Mouse (Mus musculus): ENCODE results near the gene Fgfr2.

Gene Fgfr2

DNA sequence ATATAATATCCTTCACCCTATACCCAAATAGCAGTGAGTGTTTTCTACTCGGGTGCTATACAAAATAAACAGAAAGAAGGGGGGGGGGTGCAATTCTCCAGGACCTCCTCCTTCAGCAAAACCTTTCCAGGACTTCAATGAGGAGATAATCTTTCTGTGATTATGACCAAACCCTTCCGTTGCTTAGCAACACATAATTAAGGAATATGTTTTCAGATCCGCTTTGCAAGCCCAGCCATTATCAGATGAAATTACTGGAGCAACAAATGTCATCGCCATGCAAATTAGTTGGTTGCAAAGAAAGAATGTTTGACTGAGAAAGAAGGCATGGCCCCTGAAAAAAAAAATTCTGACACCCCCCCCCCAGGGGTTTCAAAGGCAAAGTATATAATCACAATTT is 111.5 kb downstream of the Fgfr2 start:
- in situ Hi-C loops (cut with MboI, MseI), result no loop called here

GRCm38 (mm10) chr7:133011191-133011590 is 112.0 kb downstream of the Fgfr2 start:
- in situ Hi-C loops (cut with MboI, MseI), result no loop called here

DNA sequence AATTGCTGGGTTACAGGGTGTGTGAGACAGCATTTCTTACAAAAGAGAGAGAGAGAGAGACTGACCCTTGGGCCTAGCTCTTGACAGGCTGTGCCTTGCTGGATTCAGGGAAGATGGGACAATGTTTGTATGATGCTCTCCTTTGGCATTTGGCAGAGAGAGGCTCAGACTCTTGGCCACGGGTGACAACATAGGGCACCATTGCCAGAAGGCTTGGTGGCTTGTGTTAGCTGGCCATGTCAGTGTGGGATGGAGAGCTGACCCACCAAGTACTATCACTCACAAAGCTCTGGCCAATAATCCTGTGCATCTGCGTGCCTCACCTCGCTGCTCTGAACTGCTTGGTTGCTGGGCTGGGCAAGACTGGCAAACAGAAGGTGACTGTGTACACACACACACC is 112.7 kb downstream of the Fgfr2 start:
- in situ Hi-C loops (cut with MboI, MseI), result no loop called here

DNA sequence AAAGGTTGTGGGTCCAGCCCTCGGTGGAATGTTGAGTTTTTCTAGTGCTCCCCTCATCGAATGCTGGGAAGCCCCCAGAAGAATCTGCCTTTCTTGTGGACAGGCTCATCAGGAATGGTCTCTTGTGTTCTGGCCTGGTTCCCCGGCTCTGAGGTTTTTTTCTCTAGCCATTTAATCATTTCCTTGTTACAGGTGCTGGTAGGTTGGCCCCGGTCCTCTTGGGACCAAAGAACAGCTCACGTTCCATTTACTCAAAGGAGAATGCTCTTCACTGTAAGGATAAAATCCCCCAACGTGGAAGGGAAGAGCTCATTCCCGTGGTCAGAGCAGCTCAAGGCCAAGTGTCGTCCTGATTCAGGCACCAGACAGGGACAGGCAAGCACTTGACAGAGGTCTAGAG is 113.5 kb downstream of the Fgfr2 start:
- in situ Hi-C loops (cut with MboI, MseI), result loop anchor here in 1 of 2 experiments (10.0 kb wide), 1 partner anchor 115 kb away; no protein-coding TSS in a partner anchor

- in situ Hi-C loops (cut with MboI, MseI), result loop anchor here in 1 of 2 experiments (10.0 kb wide), 1 partner anchor 114 kb away; no protein-coding TSS in a partner anchor
Measured at GRCm38 (mm10) chr7:133008663-133009062, 114.5 kb downstream of the Fgfr2 start.

DNA sequence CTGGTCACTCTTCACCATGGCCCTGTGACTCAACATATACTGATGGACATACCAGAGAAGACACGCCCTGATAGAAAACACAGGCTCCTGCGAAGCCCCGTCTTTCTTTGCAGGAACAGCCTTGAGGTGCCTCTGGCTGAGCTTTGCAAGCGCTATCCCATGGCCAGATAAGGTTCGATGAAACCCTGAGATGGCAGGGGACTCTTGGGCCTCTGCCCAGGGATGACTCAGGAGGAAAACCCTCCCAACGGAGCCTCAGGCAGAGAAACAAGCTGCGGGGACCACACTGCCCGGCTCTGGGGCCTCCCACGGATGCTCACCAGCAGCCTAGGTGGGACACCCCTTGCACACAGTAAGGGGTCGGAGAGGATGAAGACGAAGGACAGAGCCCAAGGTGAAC is 115.8 kb downstream of the Fgfr2 start:
- in situ Hi-C loops (cut with MboI, MseI), result loop anchor here in 1 of 2 experiments (10.0 kb wide), 1 partner anchor 113 kb away; no protein-coding TSS in a partner anchor

- in situ Hi-C loops (cut with MboI, MseI), result loop anchor here in 1 of 2 experiments (10.0 kb wide), 1 partner anchor 111 kb away; no protein-coding TSS in a partner anchor
Measured at GRCm38 (mm10) chr7:133005772-133006171, 117.4 kb downstream of the Fgfr2 start.

DNA sequence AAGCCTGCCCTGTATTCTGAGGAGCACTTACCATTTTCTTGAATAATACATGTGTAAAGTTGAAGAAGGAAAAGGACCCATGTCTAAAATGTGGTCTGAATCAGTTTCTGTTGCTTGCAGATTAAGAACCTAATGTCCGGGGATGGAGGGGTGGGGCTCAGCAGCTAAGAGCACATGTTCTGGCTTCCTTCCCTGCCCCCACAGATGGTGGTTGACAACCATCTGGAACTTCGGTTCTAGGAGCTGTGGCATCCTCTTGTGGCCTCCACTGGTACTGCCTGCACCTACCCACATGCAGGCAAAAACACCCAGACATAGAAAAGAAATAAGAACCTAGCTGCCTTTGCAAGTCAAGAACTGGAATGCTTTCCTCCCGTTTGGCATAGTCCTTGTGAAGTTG is 119.7 kb downstream of the Fgfr2 start:
- in situ Hi-C loops (cut with MboI, MseI), result loop anchor here (5.0 to 10.0 kb wide), 3 partner anchors 106 to 351 kb away; no protein-coding TSS in a partner anchor

- in situ Hi-C loops (cut with MboI, MseI), result loop anchor here (5.0 to 10.0 kb wide), 3 partner anchors 105 to 350 kb away; no protein-coding TSS in a partner anchor
Measured at GRCm38 (mm10) chr7:133002271-133002670, 120.9 kb downstream of the Fgfr2 start.

- in situ Hi-C loops (cut with MboI, MseI), result loop anchor here (5.0 to 10.0 kb wide), 3 partner anchors 104 to 349 kb away; no protein-coding TSS in a partner anchor
Measured at GRCm38 (mm10) chr7:133001388-133001787, 121.8 kb downstream of the Fgfr2 start.

DNA sequence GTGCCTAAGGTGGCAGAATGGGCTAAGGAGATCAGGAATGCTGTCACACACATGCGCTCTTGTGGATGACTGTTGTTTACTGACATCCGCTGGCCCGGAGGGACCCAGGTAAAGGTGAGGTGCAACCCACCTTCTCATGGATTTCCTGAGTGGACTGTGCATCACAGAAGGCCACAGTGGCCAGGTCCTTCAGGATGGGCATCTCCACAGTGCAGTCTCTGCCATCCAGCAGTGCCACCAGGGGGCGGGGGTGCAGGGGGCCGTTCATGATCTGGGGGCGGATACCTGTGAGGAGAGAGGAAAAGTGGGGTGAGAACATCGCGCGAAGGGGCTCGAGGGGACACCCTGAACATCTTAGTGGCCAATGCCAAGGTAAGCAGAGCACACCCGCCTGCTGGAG is 124.1 kb downstream of the Fgfr2 start:
- in situ Hi-C loops (cut with MboI, MseI), result no loop called here

- in situ Hi-C loops (cut with MboI, MseI), result no loop called here
Measured at GRCm38 (mm10) chr7:132998639-132999038, 124.5 kb downstream of the Fgfr2 start.

GRCm38 (mm10) chr7:132996391-132996790 is 126.8 kb downstream of the Fgfr2 start:
- in situ Hi-C loops (cut with MboI, MseI), result no loop called here

DNA sequence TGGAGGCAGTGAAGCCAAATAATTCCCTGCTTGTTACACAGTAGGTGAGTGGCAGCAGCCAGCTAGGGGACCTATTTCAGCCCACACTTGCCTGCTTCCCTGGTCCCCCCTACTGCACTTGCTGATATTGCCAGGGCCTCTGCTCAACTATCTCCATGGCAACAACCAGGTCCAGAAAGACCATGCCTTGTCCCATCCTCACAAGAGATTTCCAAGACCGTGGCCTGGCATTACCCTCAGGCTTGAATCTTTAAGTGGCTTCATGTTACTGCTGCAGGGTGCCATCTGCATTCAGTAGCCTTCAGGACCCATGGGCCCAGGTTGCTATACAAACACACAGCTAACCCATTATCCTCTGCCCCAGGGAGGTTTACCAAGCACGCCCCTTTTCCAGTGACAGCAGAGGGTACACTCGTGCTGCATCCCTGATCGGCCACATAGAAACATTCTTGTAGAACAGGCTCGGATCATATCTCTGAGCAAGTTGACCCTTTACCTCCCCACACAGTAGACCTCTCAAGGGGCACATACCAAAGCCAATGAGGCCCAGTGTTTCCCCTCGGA is 128.4 kb downstream of the Fgfr2 start:
- in situ Hi-C loops (cut with MboI, MseI), result no loop called here

DNA sequence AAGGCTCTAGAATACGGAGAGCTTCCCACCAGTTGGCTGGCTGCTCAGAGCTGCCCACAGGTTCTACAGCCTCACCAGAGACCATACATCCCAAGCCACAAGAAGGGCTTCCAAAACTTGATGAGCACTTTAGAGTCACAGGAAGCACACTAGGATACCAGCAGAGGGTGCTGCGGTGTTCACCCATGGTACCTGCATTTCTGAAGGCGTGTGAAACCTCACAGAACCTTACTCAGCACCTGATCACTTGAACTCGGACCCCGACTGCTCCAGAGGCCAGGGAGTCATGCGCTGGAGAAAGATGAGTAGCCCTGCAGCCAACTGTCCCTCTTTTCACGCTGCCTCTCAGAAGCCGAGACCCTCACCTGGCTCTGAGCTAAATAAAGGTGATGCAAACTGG is 129.0 kb downstream of the Fgfr2 start:
- in situ Hi-C loops (cut with MboI, MseI), result no loop called here

- in situ Hi-C loops (cut with MboI, MseI), result no loop called here
Measured at GRCm38 (mm10) chr7:132992967-132993615, 130.1 kb downstream of the Fgfr2 start.

GRCm38 (mm10) chr7:132991240-132991900 is 131.8 kb downstream of the Fgfr2 start:
- in situ Hi-C loops (cut with MboI, MseI), result no loop called here

GRCm38 (mm10) chr7:132989839-132990238 is 133.3 kb downstream of the Fgfr2 start:
- in situ Hi-C loops (cut with MboI, MseI), result no loop called here

- in situ Hi-C loops (cut with MboI, MseI), result no loop called here
Measured at GRCm38 (mm10) chr7:132982639-132983038, 140.5 kb downstream of the Fgfr2 start.

DNA sequence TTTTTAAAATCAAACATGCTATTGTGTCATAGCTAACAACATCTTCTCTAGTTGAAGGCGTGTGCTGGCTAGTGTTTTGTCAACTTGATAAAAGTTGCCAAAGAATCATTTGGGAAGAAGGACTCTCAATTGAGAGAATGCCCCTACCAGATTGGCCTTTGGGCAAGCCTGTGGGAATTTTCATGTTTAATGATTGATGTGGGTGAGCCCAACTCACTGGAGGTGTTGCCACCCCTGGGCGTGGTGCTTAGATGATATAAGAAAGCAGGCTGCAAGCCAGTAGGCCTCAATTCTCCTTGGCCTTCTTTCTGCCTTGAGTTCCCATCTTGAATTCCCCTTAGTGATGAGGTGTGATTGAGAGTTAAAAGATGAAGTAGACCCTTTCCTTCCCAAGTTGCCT is 145.2 kb downstream of the Fgfr2 start:
- in situ Hi-C loops (cut with MboI, MseI), result no loop called here

DNA sequence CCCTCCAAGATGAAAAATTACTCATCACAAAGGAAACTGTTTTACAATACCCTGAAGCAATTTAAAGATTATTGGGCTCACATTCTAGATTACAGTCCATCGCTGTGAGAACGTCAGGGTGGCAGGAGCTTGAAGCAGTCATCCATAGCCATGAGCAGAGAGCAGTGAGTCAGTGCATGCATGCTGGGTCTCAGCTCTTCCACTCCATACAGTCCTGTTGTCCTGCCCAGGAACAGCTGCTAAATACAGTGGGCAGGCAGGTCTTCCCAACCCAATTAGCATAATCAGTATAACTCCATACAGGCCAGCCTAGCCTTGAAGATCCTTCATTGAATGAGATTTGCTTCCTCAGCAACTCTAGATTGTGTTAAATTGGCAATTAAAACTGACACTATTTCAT is 147.1 kb downstream of the Fgfr2 start:
- in situ Hi-C loops (cut with MboI, MseI), result no loop called here

GRCm38 (mm10) chr7:132972079-132972478 is 151.1 kb downstream of the Fgfr2 start:
- in situ Hi-C loops (cut with MboI, MseI), result no loop called here

All from T-helper 17 cell (primary cell).